Mouse (Mus musculus) limb, embryonic 12.5 days (tissue): ENCODE measurements around the gene Ing5. TPM values are rescaled to one million over a fixed set of nuclear protein-coding genes. Genes with fewer than 3 reads are reported as not detected.
"Not testable (repeated sequence)": the region's sequence is repeated elsewhere in the genome, so short reads cannot be mapped to it uniquely, and the experiment has no call there.

Experiments used
- ATAC-seq: fragments of 200-750 bp; cut with Nextera tagmentation; 2 replicates; pipeline ENCODE4 v1.8.0; 2017; ENCODE audit warnings: low read depth, moderate TSS enrichment; ENCODE audit not compliant: insufficient number of reproducible peaks, insufficient read depth, low FRiP score, low TSS enrichment
- H3K27ac ChIP-seq: fragments of 300-500 bp; sonication (generic); 2 replicates; pipeline ENCODE4 v1.5.1; 2016; ENCODE audit warnings: mild to moderate bottlenecking, moderate library complexity
- H3K27me3 ChIP-seq: fragments of 300-500 bp; sonication (generic); 2 replicates; pipeline ENCODE4 v1.6.1; 2016; ENCODE audit warnings: mild to moderate bottlenecking, moderate library complexity
- H3K36me3 ChIP-seq: fragments of 300-500 bp; sonication (generic); 2 replicates; pipeline ENCODE4 v1.6.1; 2016; ENCODE audit warnings: mild to moderate bottlenecking, moderate library complexity
- H3K4me1 ChIP-seq: fragments of 300-500 bp; sonication (generic); replicated peaks from 2 replicates; pipeline ENCODE4 v1.6.1; 2016
- H3K4me2 ChIP-seq: fragments of 300-500 bp; sonication (generic); 2 replicates; pipeline ENCODE4 v1.6.1; 2016; ENCODE audit warnings: mild to moderate bottlenecking, moderate library complexity
- H3K4me3 ChIP-seq: fragments of 300-500 bp; sonication (generic); replicated peaks from 2 replicates; pipeline ENCODE4 v1.5.1; 2016; ENCODE audit warnings: mild to moderate bottlenecking
- H3K9ac ChIP-seq: fragments of 300-500 bp; sonication (generic); replicated peaks from 2 replicates; pipeline ENCODE4 v1.6.1; 2016; ENCODE audit warnings: mild to moderate bottlenecking, moderate library complexity
- H3K9me3 ChIP-seq: fragments of 300-500 bp; sonication (generic); 2 replicates; pipeline ENCODE4 v1.6.1; 2016; ENCODE audit warnings: mild to moderate bottlenecking, moderate library complexity
- WGBS: fragments of 180-500 bp; shearing (Covaris S2); methylation state at CpG from one replicate; pipeline ENCODE4 v1.1.7; 2016; 5-methylcytosine and 5-hydroxymethylcytosine counted together
- polyA plus RNA-seq: library from polyadenylated mRNA; unstranded; fragments of >200 nt; fragmentation: Nextera tagmentation; extraction: Ambion mirVana; gene quantifications from 2 replicates; pipeline ENCODE4 v1.2.1, GENCODE M21; 2016

Gene Ing5
- polyA plus RNA-seq, 1 experiment from 2014 or later: 16.8 TPM

- H3K27me3 ChIP-seq: no peaks in the 10 kb centered on the region
These were observed 32.2 kb downstream of the Ing5 start for GRCm38 (mm10) chr1:93835876-93836531.

GRCm38 (mm10) chr1:93836532-93836913, 32.8 kb downstream of the Ing5 start:
- Histone ChIP-seq H3K27ac (no peak overlapping the region), H3K36me3 (peaks cover 34% of the 10 kb centered on the region), H3K9ac (no peak overlapping the region), H3K4me3 (no peak overlapping the region), H3K27me3 (no peaks in the 10 kb centered on the region), H3K9me3 (no peaks in the 10 kb centered on the region), H3K4me2 (no peak overlapping the region), H3K4me1 (no peaks in the 10 kb centered on the region)
- ATAC-seq: no peak
- WGBS: 90% methylated on average over 2 of the region's 2 CpGs

More at GRCm38 (mm10) chr1:93835876-93836531, 32.2 kb downstream of the Ing5 start:
- Histone ChIP-seq H3K9ac (no peak overlapping the region), H3K9me3 (no peaks in the 10 kb centered on the region), H3K36me3 (peaks cover 34% of the 10 kb centered on the region), H3K4me1 (no peaks in the 10 kb centered on the region), H3K4me2 (no peak overlapping the region), H3K4me3 (no peak overlapping the region), H3K27ac (no peak overlapping the region)
- no peak for ATAC-seq
- 93% methylated on average over 6 of the region's 6 CpGs for WGBS

GRCm38 (mm10) chr1:93837335-93837734, 33.6 kb downstream of the Ing5 start:
- no peaks in the 10 kb centered on the region for H3K9me3 ChIP-seq
- no peak overlapping the region for H3K9ac ChIP-seq
- H3K4me2 ChIP-seq: no peak overlapping the region
- no peaks in the 10 kb centered on the region for H3K4me1 ChIP-seq
- no peak for ATAC-seq
- H3K27me3 ChIP-seq: no peaks in the 10 kb centered on the region
- H3K4me3 ChIP-seq: no peak overlapping the region
- H3K36me3 ChIP-seq: peaks cover 34% of the 10 kb centered on the region
- H3K27ac ChIP-seq: no peak overlapping the region
- 91% methylated on average over 8 of the region's 8 CpGs for WGBS

GRCm38 (mm10) chr1:93838569-93838968, 34.8 kb downstream of the Ing5 start:
- H3K9me3 ChIP-seq, ATAC-seq, H3K4me2 ChIP-seq, H3K4me3 ChIP-seq, H3K9ac ChIP-seq, H3K4me1 ChIP-seq, H3K27me3 ChIP-seq, H3K27ac ChIP-seq: not testable (repeated sequence)
- WGBS: 91% methylated on average over 8 of the region's 8 CpGs
- H3K36me3 ChIP-seq: peaks cover 34% of the 10 kb centered on the region

GRCm38 (mm10) chr1:93845766-93846366, 42.1 kb downstream of the Ing5 start:
- H3K4me2 ChIP-seq, H3K27me3 ChIP-seq, H3K27ac ChIP-seq, H3K9me3 ChIP-seq, H3K4me1 ChIP-seq, H3K4me3 ChIP-seq, ATAC-seq, H3K9ac ChIP-seq, H3K36me3 ChIP-seq: not testable (repeated sequence)
- WGBS: 69% methylated on average over 1 of the region's 3 CpGs

GRCm38 (mm10) chr1:93855790-93856189, 52.0 kb downstream of the Ing5 start:
- WGBS: 79% methylated on average over 4 of the region's 4 CpGs
- H3K9ac ChIP-seq, H3K36me3 ChIP-seq, ATAC-seq, H3K27ac ChIP-seq, H3K4me2 ChIP-seq, H3K4me3 ChIP-seq, H3K9me3 ChIP-seq, H3K4me1 ChIP-seq, H3K27me3 ChIP-seq: not testable (repeated sequence)

- H3K36me3 ChIP-seq: no peaks in the 10 kb centered on the region
- no peak for ATAC-seq
- H3K9ac ChIP-seq: no peak overlapping the region
- no peak overlapping the region for H3K4me3 ChIP-seq
- H3K4me2 ChIP-seq: no peak overlapping the region
- WGBS: 79% methylated on average over 6 of the region's 6 CpGs
- H3K4me1 ChIP-seq: no peaks in the 10 kb centered on the region
- no peaks in the 10 kb centered on the region for H3K27me3 ChIP-seq
- H3K27ac ChIP-seq: no peak overlapping the region
- no peaks in the 10 kb centered on the region for H3K9me3 ChIP-seq
These were observed 53.6 kb downstream of the Ing5 start for GRCm38 (mm10) chr1:93857370-93857769.

GRCm38 (mm10) chr1:93857991-93858390, 54.2 kb downstream of the Ing5 start:
- Histone ChIP-seq H3K27ac (no peak overlapping the region), H3K4me3 (no peak overlapping the region), H3K27me3 (no peaks in the 10 kb centered on the region), H3K9ac (no peak overlapping the region), H3K36me3 (no peaks in the 10 kb centered on the region), H3K4me1 (no peaks in the 10 kb centered on the region), H3K9me3 (no peaks in the 10 kb centered on the region), H3K4me2 (no peak overlapping the region)
- ATAC-seq: no peak
- WGBS: 82% methylated on average over 3 of the region's 3 CpGs

GRCm38 (mm10) chr1:93859619-93860018, 55.9 kb downstream of the Ing5 start:
- Histone ChIP-seq H3K27ac (no peak overlapping the region), H3K4me2 (no peak overlapping the region), H3K4me1 (no peaks in the 10 kb centered on the region), H3K27me3 (no peaks in the 10 kb centered on the region), H3K9me3 (no peaks in the 10 kb centered on the region), H3K9ac (no peak overlapping the region), H3K4me3 (no peak overlapping the region), H3K36me3 (no peaks in the 10 kb centered on the region)
- no peak for ATAC-seq

GRCm38 (mm10) chr1:93861048-93861447, 57.3 kb downstream of the Ing5 start, which contains the start of gene Gal3st2:
Gal3st2 (plus strand) TSS chr1:93861306.
- H3K27me3 ChIP-seq, H3K9ac ChIP-seq, H3K36me3 ChIP-seq, ATAC-seq, H3K4me1 ChIP-seq, H3K4me3 ChIP-seq, H3K4me2 ChIP-seq, H3K27ac ChIP-seq, H3K9me3 ChIP-seq: not testable (repeated sequence)
- WGBS: 72% methylated on average over 2 of the region's 2 CpGs
